Mouse (Mus musculus) liver, embryonic 14.5 days (tissue): ENCODE results near the gene Spef1.

Source experiments
- CTCF ChIP-seq: IDR thresholded peaks from 2 replicates; pipeline ENCODE4 v1.5.1; 2016; ENCODE audit warnings: antibody characterized with exemption, low read depth, control low read depth
- EP300 ChIP-seq: IDR thresholded peaks from 2 replicates; pipeline ENCODE4 v1.6.1; 2016; ENCODE audit warnings: antibody characterized with exemption, low read depth

DNA sequence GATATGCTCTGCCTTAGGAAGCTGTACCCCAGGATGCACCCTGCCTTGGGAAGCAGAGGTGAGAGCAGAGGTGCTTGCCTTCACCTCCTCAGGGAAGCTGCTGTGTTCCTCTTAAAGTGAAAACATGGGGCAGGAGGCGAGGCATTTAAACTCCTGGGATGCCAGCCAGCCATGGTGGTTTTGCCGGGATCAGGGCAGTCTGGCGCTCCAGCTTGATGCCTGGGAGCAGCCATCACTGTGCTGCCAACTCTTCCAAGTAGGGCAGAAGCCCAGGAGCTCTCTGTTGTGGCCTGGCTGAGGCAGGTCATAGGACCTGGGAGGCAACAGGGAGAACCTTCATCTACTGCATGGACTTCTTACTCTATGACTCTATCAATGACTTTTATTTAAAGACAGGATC is 14.2 kb upstream of the Spef1 start:
- TF ChIP-seq CTCF (no peak), EP300 (no peak)
